Mouse (Mus musculus) thymus, adult 2 months (tissue): ENCODE measurements around the gene Hemgn. TPM values are rescaled to one million over a fixed set of nuclear protein-coding genes. Genes with fewer than 3 reads are reported as not detected.

Experiments
- DNase-seq: peaks from one replicate; pipeline ENCODE4 v3.0.0; 2021
- H3K27ac ChIP-seq: fragments of 200-500 bp; 2 replicates; pipeline ENCODE4 v1.5.1; 2012; ENCODE audit warnings: low read length, control low read depth; ENCODE audit not compliant: control insufficient read depth, insufficient read depth
- H3K27me3 ChIP-seq: fragments of 200-500 bp; 2 replicates; pipeline ENCODE4 v1.6.1; 2012; ENCODE audit warnings: mild to moderate bottlenecking, low read length, moderate library complexity, mixed read lengths; ENCODE audit not compliant: control insufficient read depth, insufficient read depth
- H3K36me3 ChIP-seq: fragments of 200-500 bp; 2 replicates; pipeline ENCODE4 v1.6.1; 2012; ENCODE audit warnings: mild to moderate bottlenecking, low read length, moderate library complexity; ENCODE audit not compliant: control insufficient read depth, insufficient read depth
- H3K4me1 ChIP-seq: fragments of 200-500 bp; replicated peaks from 2 replicates; pipeline ENCODE4 v1.6.1; 2012; ENCODE audit warnings: low read length; ENCODE audit not compliant: control insufficient read depth, insufficient read depth
- H3K4me3 ChIP-seq: fragments of 200-500 bp; 2 replicates; pipeline ENCODE4 v1.5.1; 2012; ENCODE audit warnings: mild to moderate bottlenecking, low read length, control low read depth, moderate library complexity; ENCODE audit not compliant: control insufficient read depth, insufficient read depth
- CTCF ChIP-seq: fragments of 200-500 bp; IDR thresholded peaks from 2 replicates; pipeline ENCODE4 v1.5.1; 2012; ENCODE audit warnings: mild to moderate bottlenecking, control low read depth, low read length, moderate library complexity, borderline replicate concordance; ENCODE audit not compliant: control insufficient read depth, poor library complexity, insufficient read depth; ENCODE audit errors: extremely low read depth
- POLR2A ChIP-seq: fragments of 200-500 bp; IDR thresholded peaks from 2 replicates; pipeline ENCODE4 v1.6.1; 2012; ENCODE audit warnings: mild to moderate bottlenecking, low read length, control low read depth, moderate library complexity; ENCODE audit not compliant: control insufficient read depth, poor library complexity, insufficient read depth; ENCODE audit errors: extremely low read depth
- WGBS: fragments of 180-500 bp; shearing (Covaris S2); methylation state at CpG from one replicate; pipeline ENCODE4 v1.1.7; 2018; 5-methylcytosine and 5-hydroxymethylcytosine counted together
- polyA plus RNA-seq: library from polyadenylated mRNA; depleted of rRNA; stranded (reverse); fragments of >200 nt; gene quantifications from 2 replicates; pipeline ENCODE4 v1.2.3, GENCODE M21; 2012; rRNA removed

Hemgn gene
- polyA plus RNA-seq, 1 experiment = 0.93 TPM

DNA sequence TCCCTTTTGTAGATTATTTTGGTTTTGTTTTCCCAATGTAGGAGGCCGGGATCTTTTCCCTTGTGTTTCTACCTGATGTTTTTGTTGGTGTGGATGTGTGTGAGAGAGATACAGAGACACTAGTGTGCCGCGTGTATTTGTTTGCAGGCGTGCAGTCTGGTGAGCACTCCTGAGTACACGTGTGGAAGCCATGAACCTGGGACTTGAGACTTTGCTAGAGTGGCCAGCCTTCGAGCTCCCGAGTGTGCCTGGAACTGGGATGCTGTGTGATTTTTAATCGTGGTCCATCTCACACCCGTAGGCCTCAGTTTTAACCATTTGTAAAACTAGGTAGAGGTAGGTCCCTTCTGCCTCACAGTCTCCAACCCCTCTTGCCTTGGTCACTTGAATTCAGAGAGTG, 64.4 kb downstream of the Hemgn start:
- Histone ChIP-seq H3K27me3 (peaks cover 34% of the 10 kb centered on the region), H3K4me3 (no peak overlapping the region), H3K36me3 (no peaks in the 10 kb centered on the region), H3K4me1 (peaks cover 16% of the 10 kb centered on the region), H3K27ac (no peak overlapping the region)
- DNase-seq = no peak
- 54% methylated on average over 9 of the region's 9 CpGs for WGBS
- TF ChIP-seq CTCF = no peak
- no peak for TF ChIP-seq POLR2A

DNA sequence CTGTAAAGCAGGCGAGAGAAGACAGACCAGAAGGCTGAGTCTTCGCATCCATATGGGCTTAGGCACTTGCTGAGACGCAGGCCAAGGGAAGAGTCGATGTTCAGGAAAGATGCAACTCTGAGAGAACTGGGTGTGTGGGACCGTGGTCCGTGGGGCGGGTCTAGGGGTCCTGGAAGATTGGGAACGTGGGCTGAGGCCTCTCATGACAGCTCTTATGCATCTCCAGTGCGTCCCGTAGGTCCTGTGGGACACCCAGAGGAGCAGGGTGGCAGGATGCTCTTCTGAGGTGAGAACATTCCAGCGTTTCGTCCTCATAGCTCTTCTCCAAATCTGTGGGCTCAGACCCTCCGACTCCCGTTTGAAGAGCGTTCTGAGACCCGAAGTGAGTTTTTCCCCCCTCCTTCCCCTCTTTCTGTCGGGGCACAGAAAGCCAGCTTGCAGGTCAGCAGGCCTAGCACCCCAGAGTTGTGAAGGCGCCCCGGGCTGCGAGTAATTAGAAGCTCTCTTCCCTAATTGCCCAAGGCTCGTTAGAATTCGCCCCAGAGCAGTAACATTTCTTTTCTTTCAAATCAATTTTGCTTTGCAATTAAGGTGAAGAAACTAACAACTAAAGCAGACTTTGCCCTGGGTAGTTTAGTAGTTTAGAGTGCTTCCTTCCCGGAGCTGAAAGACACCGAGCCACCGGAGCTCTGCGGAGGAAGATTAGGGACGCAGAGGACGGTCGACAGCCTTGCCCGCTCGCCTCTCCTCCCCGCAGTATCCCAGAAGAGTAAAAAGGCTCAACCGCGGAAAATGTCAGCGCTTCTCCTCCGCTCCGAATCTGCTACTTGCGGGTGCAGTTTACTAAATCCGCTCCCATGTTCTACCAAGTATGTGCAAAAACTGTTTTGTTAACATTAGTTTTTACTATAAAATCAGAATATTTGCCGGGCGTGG, 65.5 kb downstream of the Hemgn start:
- no peak for TF ChIP-seq CTCF
- no peak for TF ChIP-seq POLR2A
- H3K36me3 ChIP-seq = no peaks in the 10 kb centered on the region
- H3K4me3 ChIP-seq = no peak overlapping the region
- no peak for DNase-seq
- peaks cover 43% of the 10 kb centered on the region for H3K27me3 ChIP-seq
- H3K4me1 ChIP-seq = peaks cover 17% of the 10 kb centered on the region
- no peak overlapping the region for H3K27ac ChIP-seq
- whole genome bisulfite sequencing = 9% methylated on average over 41 of the region's 41 CpGs

DNA sequence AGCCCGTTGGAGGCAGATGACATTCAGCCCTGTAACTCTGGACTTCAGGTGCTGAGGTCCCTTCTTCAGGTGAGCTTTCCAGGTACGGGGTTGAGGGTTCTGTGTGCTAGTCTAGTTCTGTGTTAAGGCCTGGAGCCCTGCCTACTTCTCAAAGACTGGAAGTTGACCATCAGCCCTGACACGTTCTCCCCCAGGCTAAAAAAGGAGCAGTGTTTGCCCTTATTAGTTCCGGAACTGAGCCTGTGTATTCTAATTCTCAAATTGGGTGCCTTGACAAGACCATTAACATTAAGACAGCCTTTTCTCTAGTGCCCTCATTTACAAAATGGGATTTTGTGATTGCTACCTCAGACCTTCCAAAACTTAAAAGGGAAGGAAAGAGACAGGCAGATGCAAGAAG, 66.2 kb downstream of the Hemgn start:
- Histone ChIP-seq H3K4me3 (no peak overlapping the region), H3K27me3 (peaks cover 50% of the 10 kb centered on the region), H3K4me1 (peaks cover 17% of the 10 kb centered on the region), H3K36me3 (no peaks in the 10 kb centered on the region), H3K27ac (no peak overlapping the region)
- 16% methylated on average over 4 of the region's 4 CpGs for WGBS
- no peak for DNase-seq
- TF ChIP-seq POLR2A (no peak), CTCF (no peak)

DNA sequence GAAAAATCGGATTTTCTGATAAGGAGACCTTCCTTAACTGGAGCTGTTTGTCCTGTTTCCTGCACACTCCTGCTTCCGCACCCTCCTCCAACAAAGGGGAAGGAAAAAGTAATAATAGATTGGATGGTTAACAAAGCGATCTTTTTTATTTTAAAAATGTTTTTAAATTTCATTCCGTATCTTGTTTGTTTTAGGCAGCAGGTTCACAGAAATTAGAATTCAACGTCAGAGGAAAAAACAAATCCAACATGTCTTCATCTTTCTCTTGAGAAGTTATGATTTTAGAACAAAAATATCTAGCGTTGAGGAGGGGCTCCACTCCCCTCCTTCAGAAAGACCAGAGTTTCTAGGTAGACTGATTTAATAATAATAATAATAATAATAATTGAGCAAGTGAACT, 67.1 kb downstream of the Hemgn start:
- Histone ChIP-seq H3K4me3 (no peak overlapping the region), H3K27ac (no peak overlapping the region), H3K36me3 (no peaks in the 10 kb centered on the region), H3K4me1 (peaks cover 17% of the 10 kb centered on the region), H3K27me3 (peaks cover 51% of the 10 kb centered on the region)
- 37% methylated on average over 6 of the region's 6 CpGs for WGBS
- DNase-seq = no peak
- TF ChIP-seq POLR2A (no peak), CTCF (no peak)

DNA sequence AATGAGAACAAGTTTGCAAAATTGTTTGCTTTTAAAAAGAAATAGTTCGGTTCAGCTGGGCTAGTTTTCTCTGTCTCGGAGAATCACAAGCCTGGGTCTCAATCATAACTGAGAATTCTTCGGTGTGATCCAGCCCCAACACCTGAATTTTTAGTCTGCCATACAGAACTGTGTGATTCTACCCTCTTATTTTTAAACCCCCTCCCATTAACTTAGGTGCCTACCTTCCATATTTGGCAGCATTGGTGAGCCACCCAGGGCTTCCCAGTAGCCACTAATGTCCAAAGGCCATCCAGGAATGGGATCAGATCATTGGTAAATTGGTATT, 67.6 kb downstream of the Hemgn start:
- Histone ChIP-seq H3K4me3 (no peak overlapping the region), H3K4me1 (peaks cover 17% of the 10 kb centered on the region), H3K27me3 (peaks cover 52% of the 10 kb centered on the region), H3K27ac (no peak overlapping the region), H3K36me3 (no peaks in the 10 kb centered on the region)
- TF ChIP-seq CTCF (no peak), POLR2A (no peak)
- DNase-seq = no peak
- 36% methylated on average over 3 of the region's 3 CpGs for whole genome bisulfite sequencing

DNA sequence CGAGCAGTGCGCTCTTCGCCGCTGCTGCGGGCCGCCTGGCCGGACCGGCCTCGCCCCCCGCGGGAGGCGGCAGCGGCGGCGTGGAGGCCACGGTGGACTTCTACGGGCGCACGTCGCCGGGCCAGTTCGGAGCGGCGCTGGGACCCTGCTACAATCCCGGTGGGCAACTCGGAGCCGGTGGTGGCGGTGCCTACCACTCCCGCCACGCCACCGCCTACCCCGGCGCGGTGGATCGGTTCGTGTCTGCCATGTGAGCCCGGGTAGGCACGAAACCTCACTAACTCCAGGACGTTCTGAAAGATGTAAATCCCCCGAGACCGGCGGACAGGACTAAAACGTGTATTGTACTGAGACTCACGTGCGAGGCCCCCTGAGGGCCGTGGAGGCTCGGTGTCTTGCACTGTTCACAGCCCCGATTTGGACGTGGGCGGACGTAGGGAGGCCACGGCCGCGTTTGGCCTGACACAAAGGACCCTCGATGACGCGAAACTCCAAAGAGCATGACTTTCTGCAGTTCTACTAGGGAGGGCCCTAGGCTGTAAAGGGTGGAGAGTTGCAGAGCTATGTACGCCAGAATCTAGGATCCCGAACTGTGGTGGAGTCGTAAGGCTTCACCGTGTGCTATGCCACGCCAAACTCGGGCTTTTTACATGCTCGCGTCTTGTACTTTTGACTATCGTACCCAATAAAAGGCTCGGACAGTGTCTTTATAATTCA, 68.1 kb downstream of the Hemgn start:
- DNase-seq = no peak
- Histone ChIP-seq H3K36me3 (no peaks in the 10 kb centered on the region), H3K4me1 (peaks cover 17% of the 10 kb centered on the region), H3K27me3 (peaks cover 57% of the 10 kb centered on the region), H3K4me3 (peak overlapping the region; percentile 35; the same call in 1 of the 2 replicates), H3K27ac (no peak overlapping the region)
- 12% methylated on average over 63 of the region's 67 CpGs for WGBS
- TF ChIP-seq CTCF (no peak), POLR2A (no peak)

DNA sequence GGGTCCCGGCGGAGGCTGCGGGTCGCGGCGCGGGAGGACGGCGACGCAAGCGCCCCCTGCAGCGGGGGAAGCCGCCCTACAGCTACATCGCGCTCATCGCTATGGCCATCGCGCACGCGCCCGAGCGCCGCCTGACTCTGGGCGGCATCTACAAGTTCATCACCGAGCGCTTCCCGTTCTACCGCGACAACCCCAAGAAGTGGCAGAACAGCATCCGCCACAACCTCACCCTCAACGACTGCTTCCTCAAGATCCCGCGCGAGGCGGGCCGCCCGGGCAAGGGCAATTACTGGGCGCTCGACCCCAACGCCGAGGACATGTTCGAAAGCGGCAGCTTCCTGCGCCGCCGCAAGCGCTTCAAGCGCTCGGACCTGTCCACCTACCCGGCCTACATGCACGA, 69.0 kb downstream of the Hemgn start:
- Histone ChIP-seq H3K4me1 (peaks cover 17% of the 10 kb centered on the region), H3K27me3 (peaks cover 53% of the 10 kb centered on the region)

More for the DNA sequence above, 69.0 kb downstream of the Hemgn start:
- Histone ChIP-seq H3K36me3 (no peaks in the 10 kb centered on the region), H3K27ac (no peak overlapping the region), H3K4me3 (peak overlapping the region; percentile 35)
- WGBS = 2% methylated on average over 50 of the region's 51 CpGs
- no peak for TF ChIP-seq CTCF
- no peak for TF ChIP-seq POLR2A
- no peak for DNase-seq

Other genes starting within 250 kb of the Hemgn start
- 33.4 and 36.4 TPM in 2 replicates for gene Xpa, start 217.2 kb downstream of the Hemgn start, polyA plus RNA-seq
- gene Foxe1, start 69.9 kb downstream of the Hemgn start, polyA plus RNA-seq = 0.28 and 0.57 TPM in 2 replicates
- 11.9 and 13.5 TPM in 2 replicates for gene Trmo, start 24.1 kb downstream of the Hemgn start, polyA plus RNA-seq
- gene Anp32b, start 37.4 kb upstream of the Hemgn start, polyA plus RNA-seq = 52.6 and 126 TPM in 2 replicates
- 52.3 and 53.4 TPM in 2 replicates for gene Nans, start 75.7 kb upstream of the Hemgn start, polyA plus RNA-seq
- 27.3 and 38.2 TPM in 2 replicates for gene Trim14, start 122.6 kb upstream of the Hemgn start, polyA plus RNA-seq
- 13.5 and 15.9 TPM in 2 replicates for gene Coro2a, start 188.7 kb upstream of the Hemgn start, polyA plus RNA-seq
- gene Tbc1d2, start 236.7 kb upstream of the Hemgn start, polyA plus RNA-seq = 1.7 and 2.0 TPM in 2 replicates